Mouse (Mus musculus) heart, adult 11 months (tissue): ENCODE results near the gene Pappa.

Source experiments
- DNase-seq: peaks from one replicate; pipeline ENCODE4 v3.0.0; 2022

The Pappa gene

GRCm38 (mm10) chr4:65174505-65174904 lies 50.5 kb downstream of the Pappa start:
- DNase-seq, result no peak

GRCm38 (mm10) chr4:65178146-65178545 lies 54.2 kb downstream of the Pappa start:
- no peak for DNase-seq

GRCm38 (mm10) chr4:65187236-65187635 lies 63.3 kb downstream of the Pappa start:
- no peak for DNase-seq

- no peak for DNase-seq
Observed at GRCm38 (mm10) chr4:65187716-65188115, 63.7 kb downstream of the Pappa start.

GRCm38 (mm10) chr4:65188921-65189485 lies 65.0 kb downstream of the Pappa start:
- no peak for DNase-seq

- no peak for DNase-seq
Observed at GRCm38 (mm10) chr4:65192810-65193209, 68.8 kb downstream of the Pappa start.

GRCm38 (mm10) chr4:65195971-65196370 lies 72.0 kb downstream of the Pappa start:
- DNase-seq, result no peak

- DNase-seq, result no peak
Observed at GRCm38 (mm10) chr4:65203666-65204065, 79.7 kb downstream of the Pappa start.

- DNase-seq, result no peak
Observed at GRCm38 (mm10) chr4:65205446-65205845, 81.5 kb downstream of the Pappa start.

GRCm38 (mm10) chr4:65209369-65210015 lies 85.5 kb downstream of the Pappa start:
- no peak for DNase-seq

GRCm38 (mm10) chr4:65216682-65217081 lies 92.7 kb downstream of the Pappa start:
- no peak for DNase-seq

- no peak for DNase-seq
Observed at GRCm38 (mm10) chr4:65217651-65218364, 93.8 kb downstream of the Pappa start.

- no peak for DNase-seq
Observed at GRCm38 (mm10) chr4:65223901-65224300, 99.9 kb downstream of the Pappa start.

GRCm38 (mm10) chr4:65238540-65238998 lies 114.6 kb downstream of the Pappa start:
- DNase-seq, result no peak

- peak; percentile 91 for DNase-seq
Observed at GRCm38 (mm10) chr4:65242434-65242931, 118.5 kb downstream of the Pappa start.

- DNase-seq, result no peak
Observed at GRCm38 (mm10) chr4:65243245-65243644, 119.3 kb downstream of the Pappa start.

- DNase-seq, result no peak
Observed at GRCm38 (mm10) chr4:65245015-65245414, 121.0 kb downstream of the Pappa start.

GRCm38 (mm10) chr4:65245440-65245839 lies 121.5 kb downstream of the Pappa start:
- no peak for DNase-seq

- DNase-seq, result no peak
Observed at GRCm38 (mm10) chr4:65252193-65252592, 128.2 kb downstream of the Pappa start.

- no peak for DNase-seq
Observed at GRCm38 (mm10) chr4:65254073-65254472, 130.1 kb downstream of the Pappa start.

- DNase-seq, result no peak
Observed at GRCm38 (mm10) chr4:65267066-65267465, 143.1 kb downstream of the Pappa start.

GRCm38 (mm10) chr4:65269996-65270395 lies 146.0 kb downstream of the Pappa start:
- DNase-seq, result peak; percentile 96

GRCm38 (mm10) chr4:65272295-65272694 lies 148.3 kb downstream of the Pappa start:
- peak; percentile 85 for DNase-seq

GRCm38 (mm10) chr4:65273299-65273851 lies 149.4 kb downstream of the Pappa start:
- peak; percentile 4 for DNase-seq
